Mouse (Mus musculus) brain, embryonic 14.5 days (tissue): ENCODE measurements around the gene Gen1. TPM values are rescaled to one million over a fixed set of nuclear protein-coding genes. Genes with fewer than 3 reads are reported as not detected.
A peak's percentile ranks its signal among the peaks of the same experiment; 100 is the strongest.

Experiments
- DNase-seq: peaks from one replicate; pipeline ENCODE4 v3.0.0-alpha.2; 2011; ENCODE audit warnings: low read depth
- CTCF ChIP-seq: fragments of 200-500 bp; IDR thresholded peaks from 2 replicates; pipeline ENCODE4 v1.5.1; 2012; ENCODE audit warnings: inconsistent platforms, mild to moderate bottlenecking, moderate library complexity, borderline replicate concordance; ENCODE audit not compliant: insufficient read depth, insufficient read length; ENCODE audit errors: extremely low read depth
- POLR2A ChIP-seq: fragments of 200-500 bp; IDR thresholded peaks from 2 replicates; pipeline ENCODE4 v1.6.1; 2012; ENCODE audit warnings: mild to moderate bottlenecking, inconsistent platforms, borderline replicate concordance; ENCODE audit not compliant: poor library complexity, insufficient read depth, insufficient read length, severe bottlenecking; ENCODE audit errors: extremely low read depth
- polyA plus RNA-seq: library from polyadenylated mRNA; depleted of rRNA; stranded (reverse); fragments of >200 nt; gene quantifications from 2 replicates; pipeline ENCODE4 v1.2.3, GENCODE M21; 2012; rRNA removed

Gene Gen1
- polyA plus RNA-seq, 1 experiment = 2.3 TPM

DNA sequence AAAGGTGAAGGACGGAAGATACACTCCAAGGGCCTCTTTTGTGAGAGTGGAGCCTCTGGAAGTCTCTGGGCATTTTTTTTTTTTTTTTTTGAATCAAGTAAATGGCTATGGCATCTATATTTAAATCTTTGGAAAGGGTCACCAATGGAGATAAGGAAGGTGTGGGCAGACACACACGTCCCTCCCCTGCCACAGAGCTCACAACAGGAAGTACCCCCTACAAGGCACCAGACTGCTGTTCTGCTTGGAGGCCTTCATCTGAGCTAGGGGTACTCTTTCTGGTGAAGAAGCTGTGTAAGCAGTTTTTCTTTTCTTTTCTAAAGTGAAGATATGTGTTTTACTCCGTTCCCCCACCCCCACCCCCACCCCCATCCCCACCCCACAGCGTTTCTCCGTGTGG, 68.8 kb downstream of the Gen1 start:
- no peak for DNase-seq
- TF ChIP-seq POLR2A (no peak), CTCF (no peak)

- TF ChIP-seq CTCF (peak; percentile 96), POLR2A (no peak)
- peak; percentile 75 for DNase-seq
These were observed 69.4 kb downstream of the Gen1 start for GRCm38 (mm10) chr12:11196142-11196597.

DNA sequence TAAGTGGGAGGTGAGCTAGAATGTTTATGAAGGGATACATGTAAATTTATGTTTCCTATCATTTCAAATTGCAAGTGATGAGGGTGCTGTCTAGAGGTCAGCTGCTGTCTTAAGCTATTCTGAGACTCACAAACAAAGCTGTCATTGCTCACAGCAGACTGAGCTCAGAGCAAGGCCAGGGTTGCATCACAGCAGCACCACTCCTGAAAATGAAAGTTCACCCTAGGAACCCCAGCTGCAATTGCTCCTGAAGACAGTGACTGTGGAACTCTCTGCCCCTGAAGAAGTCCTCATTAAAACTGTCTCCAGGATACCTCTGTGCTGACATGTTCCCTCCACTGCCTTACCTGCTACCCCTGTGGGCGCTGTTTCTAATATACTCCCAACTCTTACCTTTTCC, 70.6 kb downstream of the Gen1 start:
- no peak for TF ChIP-seq CTCF
- no peak for TF ChIP-seq POLR2A

More for the DNA sequence above, 70.6 kb downstream of the Gen1 start:
- no peak for DNase-seq

Other genes starting within 250 kb of the Gen1 start
- 0.40 and 0.55 TPM in 2 replicates for gene Kcns3, start 114.7 kb downstream of the Gen1 start, polyA plus RNA-seq
- not detected in 2 replicates for gene Msgn1, start 56.8 kb downstream of the Gen1 start, polyA plus RNA-seq
- 39.3 and 50.5 TPM in 2 replicates for gene Smc6, start 85 bp upstream of the Gen1 start, polyA plus RNA-seq
- gene Vsnl1, start 170.8 kb upstream of the Gen1 start, polyA plus RNA-seq = 17.8 and 36.7 TPM in 2 replicates
- 0.11 and 0.14 TPM in 2 replicates for gene Rad51ap2, start 190.3 kb upstream of the Gen1 start, polyA plus RNA-seq